Mouse (Mus musculus) neural tube, embryonic 11.5 days (tissue): Measurements from ENCODE around the gene Tmem39b. TPM values are rescaled to one million over a fixed set of nuclear protein-coding genes. Genes with fewer than 3 reads are reported as not detected.

ENCODE experiments used
- ATAC-seq: fragments of 200-750 bp; cut with Nextera tagmentation; 2 replicates; pipeline ENCODE4 v1.8.0; 2017; ENCODE audit warnings: moderate number of reproducible peaks, mild to moderate bottlenecking, moderate TSS enrichment, moderate library complexity; ENCODE audit not compliant: insufficient read depth, low FRiP score, low TSS enrichment
- DNase-seq: peaks from one replicate; pipeline ENCODE4 v3.0.0-alpha.2; 2015; ENCODE audit warnings: low spot score
- H3K27ac ChIP-seq: fragments of 300-500 bp; sonication (generic); 2 replicates; pipeline ENCODE4 v1.5.1; 2014; ENCODE audit warnings: low read depth, mild to moderate bottlenecking, low read length
- H3K27me3 ChIP-seq: fragments of 300-500 bp; sonication (generic); 2 replicates; pipeline ENCODE4 v1.6.1; 2014; ENCODE audit warnings: mild to moderate bottlenecking, low read length, mixed read lengths; ENCODE audit not compliant: control insufficient read depth, insufficient read depth
- H3K36me3 ChIP-seq: fragments of 300-500 bp; sonication (generic); 2 replicates; pipeline ENCODE4 v1.6.1; 2014; ENCODE audit warnings: mild to moderate bottlenecking, low read length, moderate library complexity, mixed read lengths; ENCODE audit not compliant: control insufficient read depth, insufficient read depth
- H3K4me1 ChIP-seq: fragments of 300-500 bp; sonication (generic); 2 replicates; pipeline ENCODE4 v1.6.1; 2014; ENCODE audit warnings: low read length, mixed read lengths; ENCODE audit not compliant: control insufficient read depth, insufficient read depth
- H3K4me2 ChIP-seq: fragments of 300-500 bp; sonication (generic); 2 replicates; pipeline ENCODE4 v1.6.1; 2014; ENCODE audit warnings: low read depth, mild to moderate bottlenecking, moderate library complexity
- H3K4me3 ChIP-seq: fragments of 300-500 bp; sonication (generic); 2 replicates; pipeline ENCODE4 v1.5.1; 2014; ENCODE audit warnings: low read depth, low read length
- H3K9ac ChIP-seq: fragments of 300-500 bp; sonication (generic); 2 replicates; pipeline ENCODE4 v1.6.1; 2014; ENCODE audit warnings: mild to moderate bottlenecking, low read length
- H3K9me3 ChIP-seq: fragments of 300-500 bp; sonication (generic); 2 replicates; pipeline ENCODE4 v1.6.1; 2016; ENCODE audit warnings: low read length; ENCODE audit not compliant: control insufficient read depth
- WGBS: fragments of 180-500 bp; shearing (Covaris S2); extraction: QIAGEN DNeasy Blood & Tissue Kit; methylation state at CpG from one replicate; pipeline ENCODE4 v1.1.7; 2014; 5-methylcytosine and 5-hydroxymethylcytosine counted together
- polyA plus RNA-seq: library from polyadenylated mRNA; unstranded; fragments of >200 nt; fragmentation: Nextera tagmentation; extraction: Ambion mirVana; gene quantifications from 2 replicates; pipeline ENCODE4 v1.2.1, GENCODE M21; 2014

Gene Tmem39b
- polyA plus RNA-seq = 32.4 and 34.1 TPM in 2 replicates

DNA sequence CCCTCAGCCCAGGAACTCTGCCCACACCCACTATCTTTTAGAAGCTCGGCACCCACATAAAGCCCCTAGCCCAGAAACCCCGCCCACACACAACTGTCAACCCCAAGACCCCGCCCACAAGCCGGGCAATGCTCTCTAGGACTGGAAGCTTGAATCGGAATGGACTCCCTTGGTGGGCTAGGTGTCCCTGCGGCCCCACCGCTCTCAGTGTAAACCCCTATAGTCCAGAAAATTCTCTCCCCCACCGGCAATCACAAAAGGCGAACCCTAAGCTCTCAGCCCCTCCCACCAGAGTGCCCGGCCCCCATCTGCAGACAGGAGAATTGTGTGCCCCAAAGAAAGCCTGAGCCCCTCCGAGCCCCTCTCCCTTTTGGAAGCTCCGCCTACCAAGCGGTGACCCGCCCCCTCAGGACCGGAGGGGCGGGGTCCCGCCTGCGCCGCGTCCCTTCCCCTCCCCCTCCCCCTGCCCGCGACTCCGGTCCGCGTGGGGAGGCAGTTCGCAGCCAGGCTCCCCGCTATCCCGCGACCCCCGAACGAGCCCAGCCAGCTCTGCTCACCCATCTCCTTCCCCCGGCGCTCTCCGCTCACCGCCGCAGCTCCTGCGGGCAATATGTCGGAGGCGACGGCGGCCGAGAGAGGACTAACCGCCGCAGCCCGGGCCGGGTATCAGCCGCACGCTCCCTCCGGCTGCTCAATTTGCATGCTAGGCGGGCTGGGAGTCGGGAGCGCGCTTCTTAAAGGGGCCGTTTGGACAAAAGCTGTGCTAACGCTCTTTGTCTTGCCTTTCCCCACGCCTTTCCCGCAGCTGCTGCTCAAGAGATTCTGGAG, at the start of gene Tmem39b:
Gene Tmem39b (minus strand): TSS at position 681 of the 828 bp plus-strand sequence.
- under 1% methylated on average over 52 of the region's 57 CpGs for WGBS
- Histone ChIP-seq H3K27me3 (no peaks in the 10 kb centered on the region), H3K27ac (peak within 1 kb of the TSS; percentile 93), H3K9ac (peak within 1 kb of the TSS; percentile 82), H3K4me3 (peak within 1 kb of the TSS; percentile 59), H3K4me1 (peaks cover 5% of the 10 kb centered on the region; the same call in 1 of the 2 replicates), H3K9me3 (no peaks in the 10 kb centered on the region), H3K4me2 (peak within 1 kb of the TSS; percentile 55), H3K36me3 (peaks cover 10% of the 10 kb centered on the region)
- ATAC-seq = peak; percentile 84
- peak; percentile 94 for DNase-seq

DNA sequence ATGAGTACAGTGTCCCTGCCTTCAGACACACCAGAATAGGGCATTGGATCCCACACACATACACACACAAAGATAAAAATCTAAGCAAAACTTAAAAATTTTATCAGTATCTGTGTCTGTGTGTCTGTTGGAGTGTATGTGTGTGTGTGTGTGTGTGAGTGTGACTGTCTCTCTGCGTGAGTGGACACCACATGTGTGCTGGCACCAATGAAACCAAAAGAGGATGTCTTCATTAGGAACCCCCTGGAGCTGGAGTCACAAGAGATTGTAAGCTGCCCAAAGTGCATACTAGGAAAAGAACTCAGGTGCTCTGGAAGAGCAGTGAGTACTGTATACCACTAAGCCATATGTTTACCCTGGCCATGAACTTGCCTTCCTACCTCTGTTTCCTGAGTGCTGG, 49.5 kb upstream of the Tmem39b start:
- no peak for DNase-seq
- Histone ChIP-seq H3K4me2 (no peak overlapping the region), H3K4me3 (no peak overlapping the region), H3K9me3 (no peaks in the 10 kb centered on the region), H3K27ac (no peak overlapping the region), H3K36me3 (no peaks in the 10 kb centered on the region), H3K27me3 (no peaks in the 10 kb centered on the region), H3K4me1 (no peaks in the 10 kb centered on the region), H3K9ac (no peak overlapping the region)
- no peak for ATAC-seq
- 64% methylated on average over 1 of the region's 1 CpGs for WGBS

DNA sequence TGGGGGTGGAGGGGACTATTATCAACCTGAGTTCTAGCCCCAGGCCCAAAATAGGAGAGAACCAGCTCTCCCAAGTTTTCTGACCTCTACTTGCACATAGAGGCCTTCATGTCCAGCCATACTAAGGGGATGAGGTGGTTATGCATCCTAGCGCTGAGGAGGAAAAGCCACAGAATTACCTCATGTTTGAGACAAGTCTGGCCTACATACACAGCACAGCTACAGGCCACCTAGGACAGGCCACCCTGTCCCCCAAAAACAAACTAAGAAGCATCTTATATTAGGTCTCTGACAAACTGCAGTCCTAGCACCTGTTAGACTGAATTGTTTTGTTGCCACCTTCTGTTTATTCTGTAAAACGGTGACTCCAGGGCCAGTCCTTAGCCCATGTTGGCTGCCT, 46.9 kb upstream of the Tmem39b start:
- Histone ChIP-seq H3K27ac (no peak overlapping the region), H3K36me3 (no peaks in the 10 kb centered on the region)
- DNase-seq = no peak

DNA sequence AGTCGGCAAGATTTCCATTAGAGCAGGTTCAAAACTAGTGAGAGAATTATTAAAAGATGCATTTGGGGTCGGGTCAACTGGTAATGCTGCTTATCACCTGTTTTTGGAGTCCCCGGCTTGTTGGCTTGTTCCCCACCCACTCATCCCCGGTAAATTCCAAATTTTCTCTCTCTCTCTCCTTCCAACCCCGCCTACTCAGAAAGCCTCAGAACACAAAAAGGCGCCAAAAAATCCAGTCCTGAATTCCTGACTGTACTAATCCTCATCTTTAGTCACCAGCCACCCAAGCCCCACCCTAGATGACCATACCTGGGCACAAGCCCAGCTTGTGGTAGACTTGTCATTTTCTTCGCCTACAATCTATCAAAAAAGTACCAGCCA, 46.4 kb upstream of the Tmem39b start:
- no peaks in the 10 kb centered on the region for H3K27me3 ChIP-seq
- no peak for DNase-seq
- H3K4me2 ChIP-seq = peak overlapping the region; percentile 75
- ATAC-seq = no peak
- 5% methylated on average over 7 of the region's 7 CpGs for WGBS
- peak overlapping the region; percentile 99 for H3K27ac ChIP-seq
- H3K9ac ChIP-seq = peak overlapping the region; percentile 99
- peak overlapping the region; percentile 100 for H3K4me3 ChIP-seq
- H3K9me3 ChIP-seq = no peaks in the 10 kb centered on the region
- no peaks in the 10 kb centered on the region for H3K36me3 ChIP-seq
- H3K4me1 ChIP-seq = peaks cover 11% of the 10 kb centered on the region

More for the DNA sequence above, 46.9 kb upstream of the Tmem39b start:
- Histone ChIP-seq H3K4me1 (peaks cover 11% of the 10 kb centered on the region), H3K4me3 (no peak overlapping the region), H3K4me2 (peak overlapping the region; percentile 75; the same call in 1 of the 2 replicates), H3K9me3 (no peaks in the 10 kb centered on the region), H3K9ac (no peak overlapping the region), H3K27me3 (no peaks in the 10 kb centered on the region)
- ATAC-seq = no peak
- 46% methylated on average over 2 of the region's 2 CpGs for WGBS

DNA sequence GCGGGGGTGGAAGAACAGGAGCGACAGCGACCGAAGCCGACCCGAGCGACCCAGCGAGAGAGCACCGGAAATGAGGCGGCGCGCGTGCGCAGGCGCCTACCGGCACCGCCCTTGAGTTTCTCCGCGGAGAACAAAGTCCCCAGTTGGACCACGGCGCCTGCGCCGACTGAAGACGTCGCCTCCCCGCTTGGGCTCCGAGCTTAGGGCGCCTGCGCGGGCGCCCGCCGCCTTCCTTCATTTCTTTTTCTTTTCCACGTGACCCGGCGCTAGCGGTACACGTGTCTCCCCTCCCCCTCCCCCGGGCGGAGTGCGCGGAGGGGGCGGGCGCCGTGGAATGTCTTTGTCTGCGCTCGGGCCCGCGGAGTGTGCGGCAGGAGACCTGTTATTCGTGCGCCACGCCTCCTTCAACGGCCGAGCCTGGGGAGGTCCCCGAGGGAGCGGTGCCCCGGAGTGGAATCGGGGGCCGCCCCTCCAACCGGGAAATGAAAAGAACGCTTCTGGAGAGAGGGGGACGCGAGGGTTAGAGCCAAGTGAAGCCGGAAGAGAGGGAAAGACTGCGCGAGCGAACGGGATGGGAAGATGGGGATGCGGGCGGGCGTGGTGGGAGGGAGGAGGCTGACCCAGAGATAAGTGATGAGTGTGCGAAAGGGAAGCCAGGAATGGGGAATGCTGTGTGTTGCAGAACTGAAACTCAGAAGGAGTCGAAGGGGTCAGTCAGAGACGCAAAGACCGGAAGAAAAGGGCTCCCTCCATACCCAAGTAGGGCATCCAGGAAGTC, 45.8 kb upstream of the Tmem39b start, which contains the start of gene Khdrbs1:
Gene Khdrbs1 (minus strand): TSS at position 72 of the 778 bp plus-strand sequence.
- peak within 1 kb of the TSS; percentile 99 for H3K9ac ChIP-seq
- no peaks in the 10 kb centered on the region for H3K27me3 ChIP-seq
- peak within 1 kb of the TSS; percentile 99 for H3K27ac ChIP-seq
- H3K4me2 ChIP-seq = peak within 1 kb of the TSS; percentile 75
- H3K9me3 ChIP-seq = no peaks in the 10 kb centered on the region
- peak; percentile 100 for DNase-seq
- peak; percentile 91 for ATAC-seq
- peak within 1 kb of the TSS; percentile 100 for H3K4me3 ChIP-seq
- WGBS = under 1% methylated on average over 69 of the region's 76 CpGs
- no peaks in the 10 kb centered on the region for H3K36me3 ChIP-seq
- peaks cover 11% of the 10 kb centered on the region for H3K4me1 ChIP-seq

DNA sequence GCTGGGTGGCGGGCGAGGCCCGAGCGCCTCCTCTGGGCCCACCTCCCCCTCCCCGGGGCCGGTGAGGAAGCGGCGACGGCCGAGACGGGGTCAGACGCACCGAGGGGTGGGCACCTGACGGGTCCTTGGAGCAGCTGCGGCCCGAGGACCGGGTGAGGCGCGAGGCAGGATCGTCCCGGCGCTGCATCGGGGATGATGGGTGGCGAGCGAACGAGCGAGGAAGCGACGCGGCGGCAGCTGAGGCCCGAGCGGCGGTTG, 45.3 kb upstream of the Tmem39b start:
- H3K9ac ChIP-seq = peak overlapping the region; percentile 99
- peak overlapping the region; percentile 96 for H3K27ac ChIP-seq
- ATAC-seq = no peak; the same call in 1 of the 2 replicates
- WGBS = under 1% methylated on average over 30 of the region's 34 CpGs
- H3K36me3 ChIP-seq = no peaks in the 10 kb centered on the region
- peak overlapping the region; percentile 54 for H3K4me2 ChIP-seq
- no peaks in the 10 kb centered on the region for H3K27me3 ChIP-seq
- no peaks in the 10 kb centered on the region for H3K9me3 ChIP-seq
- peak overlapping the region; percentile 100 for H3K4me3 ChIP-seq
- no peak for DNase-seq
- peaks cover 11% of the 10 kb centered on the region for H3K4me1 ChIP-seq

DNA sequence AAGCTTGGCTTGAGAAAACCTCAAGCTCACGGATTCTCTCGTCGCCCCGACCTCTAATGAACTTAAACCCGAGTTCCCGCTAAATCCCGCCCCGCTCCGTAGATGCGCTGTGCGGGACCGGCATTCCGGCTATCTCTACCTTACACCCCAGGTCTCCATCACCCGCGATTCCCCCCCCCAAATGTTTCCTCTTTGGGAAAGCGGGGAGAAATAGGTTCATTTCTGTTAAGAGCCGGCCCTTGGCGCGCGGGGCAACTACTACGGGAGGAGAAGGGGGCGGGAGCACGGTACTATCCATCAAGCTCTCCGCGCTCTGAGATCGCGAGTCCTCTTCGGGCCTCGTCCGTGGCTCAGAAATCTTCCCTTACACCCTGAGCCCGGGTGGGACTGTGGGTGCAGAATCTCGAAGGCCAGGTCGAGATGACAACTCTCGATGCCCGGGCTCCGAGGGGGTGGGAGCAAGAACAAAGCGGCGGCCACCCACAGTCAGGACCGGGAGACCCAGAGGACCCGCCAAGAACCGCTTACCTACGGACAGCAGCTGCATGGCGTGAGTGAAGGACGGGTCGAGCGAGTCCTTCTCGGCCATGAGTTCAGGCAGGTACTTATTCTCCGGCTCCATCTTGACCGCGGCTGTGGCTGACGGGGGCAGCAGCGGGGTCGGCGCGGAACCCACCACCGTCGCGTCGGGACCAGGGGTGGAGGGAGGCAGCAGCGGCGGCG, 44.8 kb upstream of the Tmem39b start:
- Histone ChIP-seq H3K9ac (peak overlapping the region; percentile 99), H3K4me2 (peak overlapping the region; percentile 54), H3K4me3 (peak overlapping the region; percentile 100), H3K4me1 (peaks cover 11% of the 10 kb centered on the region), H3K36me3 (no peaks in the 10 kb centered on the region), H3K27me3 (no peaks in the 10 kb centered on the region), H3K27ac (peak overlapping the region; percentile 96), H3K9me3 (no peaks in the 10 kb centered on the region)
- DNase-seq = peak; percentile 70
- WGBS = under 1% methylated on average over 60 of the region's 62 CpGs
- ATAC-seq = peak; percentile 18; the same call in 1 of the 2 replicates

DNA sequence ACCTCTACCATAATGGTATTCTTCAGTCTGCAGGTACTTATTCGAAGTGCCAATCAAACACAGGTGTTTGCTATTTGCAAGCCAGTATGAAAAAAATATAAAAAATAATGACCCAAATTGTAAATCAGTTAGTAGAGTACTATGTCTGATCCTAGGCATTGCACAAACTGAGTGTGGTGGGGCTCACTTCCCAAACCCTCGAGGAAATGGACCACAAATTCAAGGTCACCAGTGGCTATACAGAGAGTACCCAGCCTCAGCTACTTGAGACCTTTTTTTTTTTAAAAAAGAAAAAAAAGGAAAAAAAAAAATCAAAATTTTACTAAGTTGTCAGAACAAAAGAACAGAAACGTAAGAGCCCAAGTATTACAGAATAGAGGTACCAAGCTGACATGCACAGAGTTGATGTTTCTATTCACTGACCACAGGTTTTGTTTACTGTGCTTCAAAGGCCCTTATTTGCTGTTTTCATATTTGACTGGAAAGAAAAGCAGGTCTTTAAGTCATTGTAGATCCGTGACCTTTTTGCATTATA, 42.5 kb upstream of the Tmem39b start:
- Histone ChIP-seq H3K27ac (no peak overlapping the region), H3K4me3 (peak overlapping the region; percentile 20), H3K9me3 (no peaks in the 10 kb centered on the region), H3K27me3 (no peaks in the 10 kb centered on the region), H3K4me1 (peaks cover 11% of the 10 kb centered on the region), H3K36me3 (no peaks in the 10 kb centered on the region), H3K4me2 (peak overlapping the region; percentile 26), H3K9ac (no peak overlapping the region)
- DNase-seq (no peak), ATAC-seq (no peak)
- WGBS = 86% methylated on average over 4 of the region's 4 CpGs
